Mouse (Mus musculus): ENCODE data around the gene Kmt2e. TPM values are rescaled to one million over a fixed set of nuclear protein-coding genes. Genes with fewer than 3 reads are reported as not detected.
A peak's percentile ranks its signal among the peaks of the same experiment; 100 is the strongest.

The Kmt2e gene
- total RNA-seq, 1 experiment, result 9.1 TPM

DNA sequence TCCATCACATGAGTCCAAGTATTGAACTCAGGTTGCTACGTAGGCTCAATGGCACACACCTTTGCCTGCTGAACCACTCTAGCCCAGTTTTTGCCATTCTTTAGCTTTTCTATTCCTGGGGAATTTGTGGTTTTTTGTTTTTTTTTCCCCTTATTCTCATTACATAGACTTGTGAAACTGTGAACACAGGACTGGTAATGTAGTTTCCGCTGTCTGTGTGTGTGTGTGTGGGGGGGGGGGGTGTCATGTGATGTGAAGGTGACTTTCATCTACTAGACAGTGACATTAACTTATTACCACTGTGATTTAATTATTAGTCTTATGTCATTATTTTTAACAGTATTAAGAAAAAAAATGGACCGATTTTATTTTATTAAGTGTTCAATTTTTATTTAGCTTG lies 30.0 kb downstream of the Kmt2e start:
- Histone ChIP-seq H3K4me3 (ENCODE audit: insufficient read depth in 1 of 2, low read depth in 1 of 2, low read length in 2 of 2, poor library complexity in 1 of 2, severe bottlenecking in 1 of 2) (no peak overlapping the region), H3K4me1 (ENCODE audit: control insufficient read depth in 2 of 2, insufficient read depth in 2 of 2, low read length in 2 of 2, poor library complexity in 1 of 2) (no peaks in the 10 kb centered on the region), H3K36me3 (ENCODE audit: control insufficient read depth, insufficient read depth, low read length, poor library complexity, severe bottlenecking) (no peaks in the 10 kb centered on the region), H3K9me3 (ENCODE audit: control insufficient read depth, insufficient read depth, low read depth, low read length) (no peaks in the 10 kb centered on the region), H3K9ac (ENCODE audit: insufficient read depth, low read depth, low read length, poor library complexity, severe bottlenecking) (no peak overlapping the region), H3K27ac (ENCODE audit: insufficient read depth, low read depth, low read length, poor library complexity, severe bottlenecking) (no peak overlapping the region)
- in situ Hi-C loops (cut with MboI; ENCODE audit: low sequenced_read_pairs in 2 of 2, unreplicated experiment in 2 of 2), result no loop called here
- no peak for DNase-seq (ENCODE audit: low read depth, low spot score)
- TF ChIP-seq MAFK (IDR thresholded peaks at IDR 0.05; ENCODE audit: insufficient read depth, low read depth, low read length), result no peak
- no peak for TF ChIP-seq ZNF384 (IDR thresholded peaks at IDR 0.05; ENCODE audit: low read depth, low read length)
- TF ChIP-seq CHD2 (IDR thresholded peaks at IDR 0.05; ENCODE audit: low read depth, low read length), result no peak
- TF ChIP-seq HCFC1 (IDR thresholded peaks at IDR 0.05; ENCODE audit: borderline replicate concordance, insufficient read depth, low read length), result no peak
- no peak for TF ChIP-seq ZC3H11A (IDR thresholded peaks at IDR 0.05; ENCODE audit: borderline replicate concordance, low read depth, low read length)

DNA sequence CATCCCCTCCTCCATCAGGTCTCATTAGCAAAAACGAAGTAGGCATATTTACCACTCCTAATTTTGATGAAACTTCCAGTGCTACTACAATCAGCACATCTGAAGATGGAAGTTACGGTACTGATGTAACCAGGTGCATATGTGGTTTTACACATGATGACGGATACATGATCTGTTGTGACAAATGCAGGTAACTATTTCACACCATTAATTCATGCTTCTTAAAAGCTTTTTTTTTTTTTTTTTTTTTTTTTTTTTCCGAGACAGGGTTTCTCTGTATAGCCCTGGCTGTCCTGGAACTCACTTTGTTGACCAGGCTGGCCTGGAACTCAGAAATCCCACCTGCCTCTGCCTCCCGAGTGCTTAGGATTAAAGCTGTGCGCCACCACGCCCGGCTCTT lies 30.5 kb downstream of the Kmt2e start:
- H3K4me1 ChIP-seq (ENCODE audit: control insufficient read depth in 2 of 2, insufficient read depth in 2 of 2, low read length in 2 of 2, poor library complexity in 1 of 2), result no peaks in the 10 kb centered on the region
- DNase-seq (ENCODE audit: low read depth, low spot score), result no peak
- 0 out of 2 replicates have a peak, but pooled peaks have one; percentile 44 for TF ChIP-seq ZNF384 (IDR thresholded peaks at IDR 0.05; ENCODE audit: low read depth, low read length)
- no peak for TF ChIP-seq HCFC1 (IDR thresholded peaks at IDR 0.05; ENCODE audit: borderline replicate concordance, insufficient read depth, low read length)
- in situ Hi-C loops (cut with MboI; ENCODE audit: low sequenced_read_pairs in 2 of 2, unreplicated experiment in 2 of 2), result no loop called here
- H3K4me3 ChIP-seq (ENCODE audit: insufficient read depth in 1 of 2, low read depth in 1 of 2, low read length in 2 of 2, poor library complexity in 1 of 2, severe bottlenecking in 1 of 2), result no peak overlapping the region
- no peak overlapping the region for H3K9ac ChIP-seq (ENCODE audit: insufficient read depth, low read depth, low read length, poor library complexity, severe bottlenecking)
- no peaks in the 10 kb centered on the region for H3K36me3 ChIP-seq (ENCODE audit: control insufficient read depth, insufficient read depth, low read length, poor library complexity, severe bottlenecking)
- H3K27ac ChIP-seq (ENCODE audit: insufficient read depth, low read depth, low read length, poor library complexity, severe bottlenecking), result no peak overlapping the region
- H3K9me3 ChIP-seq (ENCODE audit: control insufficient read depth, insufficient read depth, low read depth, low read length), result no peaks in the 10 kb centered on the region

DNA sequence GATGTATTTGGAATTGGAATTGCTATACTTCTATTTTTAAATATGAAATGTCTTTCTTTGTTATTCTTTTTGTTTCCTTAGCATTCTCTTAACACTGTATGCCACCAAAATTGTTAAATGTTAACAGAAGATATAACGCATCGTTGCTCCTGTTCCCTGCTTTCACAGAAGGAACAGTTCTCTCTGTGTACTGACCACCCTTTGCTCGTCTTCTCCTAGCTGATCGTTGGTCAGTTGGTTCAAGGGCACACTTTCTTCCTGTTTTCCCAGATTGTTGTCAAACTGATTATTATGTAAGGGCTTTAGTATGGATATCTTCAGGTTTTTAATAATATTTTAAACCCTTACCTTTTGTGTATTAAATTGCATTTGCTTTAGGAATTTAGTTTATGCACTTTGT lies 32.3 kb downstream of the Kmt2e start:
- H3K4me1 ChIP-seq (ENCODE audit: control insufficient read depth in 2 of 2, insufficient read depth in 2 of 2, low read length in 2 of 2, poor library complexity in 1 of 2), result no peaks in the 10 kb centered on the region
- no peak for TF ChIP-seq ZNF384 (IDR thresholded peaks at IDR 0.05; ENCODE audit: low read depth, low read length)
- TF ChIP-seq ZC3H11A (IDR thresholded peaks at IDR 0.05; ENCODE audit: borderline replicate concordance, low read depth, low read length), result no peak
- TF ChIP-seq CHD2 (IDR thresholded peaks at IDR 0.05; ENCODE audit: low read depth, low read length), result no peak
- no peak for TF ChIP-seq HCFC1 (IDR thresholded peaks at IDR 0.05; ENCODE audit: borderline replicate concordance, insufficient read depth, low read length)
- TF ChIP-seq MAFK (IDR thresholded peaks at IDR 0.05; ENCODE audit: insufficient read depth, low read depth, low read length), result no peak
- in situ Hi-C loops (cut with MboI; ENCODE audit: low sequenced_read_pairs in 2 of 2, unreplicated experiment in 2 of 2), result no loop called here

DNA sequence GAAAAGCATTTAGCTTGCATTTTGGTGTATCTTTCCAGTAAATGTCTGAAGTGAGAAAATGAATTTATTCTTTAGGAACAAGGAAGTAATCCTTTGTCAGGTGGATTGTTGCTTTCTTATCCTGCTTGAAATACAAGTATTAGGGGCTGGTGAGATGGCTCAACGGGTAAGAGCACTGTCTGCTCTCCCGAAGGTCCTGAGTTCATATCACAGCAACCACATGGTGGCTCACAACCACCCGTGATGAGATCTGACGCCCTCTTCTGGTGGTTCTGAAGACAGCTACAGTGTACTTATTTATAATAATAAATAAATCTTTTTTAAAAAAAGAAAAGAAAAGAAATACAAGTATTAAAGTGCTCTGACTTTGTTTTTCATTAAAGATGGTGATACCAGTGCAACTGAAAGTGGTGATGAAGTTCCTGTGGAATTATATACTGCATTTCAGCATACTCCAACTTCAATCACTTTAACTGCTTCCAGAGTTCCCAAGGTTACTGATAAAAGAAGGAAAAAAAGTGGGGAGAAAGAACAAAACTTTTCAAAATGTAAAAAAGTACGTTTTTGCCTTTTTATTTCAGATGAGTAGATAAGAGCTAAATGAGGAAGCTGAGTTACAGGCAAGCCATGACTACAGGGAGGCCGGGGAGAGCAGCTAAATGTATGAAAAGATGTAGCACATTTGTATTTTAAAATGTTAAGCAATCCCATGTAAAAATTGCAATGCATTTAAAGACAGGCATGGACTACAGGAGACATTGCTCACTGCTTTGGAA lies 39.0 kb downstream of the Kmt2e start:
- Histone ChIP-seq H3K27ac (ENCODE audit: insufficient read depth, low read depth, low read length, poor library complexity, severe bottlenecking) (no peak overlapping the region), H3K4me3 (ENCODE audit: insufficient read depth in 1 of 2, low read depth in 1 of 2, low read length in 2 of 2, poor library complexity in 1 of 2, severe bottlenecking in 1 of 2) (no peak overlapping the region), H3K9ac (ENCODE audit: insufficient read depth, low read depth, low read length, poor library complexity, severe bottlenecking) (no peak overlapping the region), H3K36me3 (ENCODE audit: control insufficient read depth, insufficient read depth, low read length, poor library complexity, severe bottlenecking) (peaks cover 3% of the 10 kb centered on the region; the same call in 1 of the 2 replicates), H3K9me3 (ENCODE audit: control insufficient read depth, insufficient read depth, low read depth, low read length) (no peaks in the 10 kb centered on the region), H3K4me1 (ENCODE audit: control insufficient read depth in 2 of 2, insufficient read depth in 2 of 2, low read length in 2 of 2, poor library complexity in 1 of 2) (no peaks in the 10 kb centered on the region)
- in situ Hi-C loops (cut with MboI; ENCODE audit: low sequenced_read_pairs in 2 of 2, unreplicated experiment in 2 of 2), result no loop called here
- DNase-seq (ENCODE audit: low read depth, low spot score), result no peak
- TF ChIP-seq HCFC1 (IDR thresholded peaks at IDR 0.05; ENCODE audit: borderline replicate concordance, insufficient read depth, low read length) (no peak), ZC3H11A (IDR thresholded peaks at IDR 0.05; ENCODE audit: borderline replicate concordance, low read depth, low read length) (no peak), CHD2 (IDR thresholded peaks at IDR 0.05; ENCODE audit: low read depth, low read length) (no peak), ZNF384 (IDR thresholded peaks at IDR 0.05; ENCODE audit: low read depth, low read length) (no peak), MAFK (IDR thresholded peaks at IDR 0.05; ENCODE audit: insufficient read depth, low read depth, low read length) (no peak)

More for the DNA sequence above, 32.3 kb downstream of the Kmt2e start:
- no peak for DNase-seq (ENCODE audit: low read depth, low spot score)
- no peak overlapping the region for H3K9ac ChIP-seq (ENCODE audit: insufficient read depth, low read depth, low read length, poor library complexity, severe bottlenecking)
- no peaks in the 10 kb centered on the region for H3K9me3 ChIP-seq (ENCODE audit: control insufficient read depth, insufficient read depth, low read depth, low read length)
- H3K27ac ChIP-seq (ENCODE audit: insufficient read depth, low read depth, low read length, poor library complexity, severe bottlenecking), result no peak overlapping the region
- no peaks in the 10 kb centered on the region for H3K36me3 ChIP-seq (ENCODE audit: control insufficient read depth, insufficient read depth, low read length, poor library complexity, severe bottlenecking)
- H3K4me3 ChIP-seq (ENCODE audit: insufficient read depth in 1 of 2, low read depth in 1 of 2, low read length in 2 of 2, poor library complexity in 1 of 2, severe bottlenecking in 1 of 2), result no peak overlapping the region

All from ES-E14 (cell line).